Comparison of ENCODE assay signal across 18 mouse cellular contexts in the genomic region with DNA sequence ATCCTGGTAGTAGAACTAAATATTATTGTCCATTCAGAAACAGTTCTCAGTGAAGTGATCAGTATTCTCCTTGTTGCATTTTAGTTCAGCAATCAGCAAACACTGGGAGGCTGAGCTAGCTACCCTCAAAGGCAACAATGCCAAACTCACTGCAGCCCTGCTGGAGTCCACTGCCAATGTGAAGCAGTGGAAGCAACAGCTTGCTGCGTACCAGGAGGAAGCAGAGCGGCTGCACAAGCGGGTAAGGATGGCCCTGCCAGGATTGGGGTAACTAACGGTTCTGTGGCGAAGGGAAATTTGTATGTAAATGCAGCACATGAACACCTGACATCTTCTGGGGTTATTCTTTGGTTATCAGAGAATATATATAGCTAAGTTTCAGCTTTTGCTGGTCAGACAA.
DNase-seq lines count a peak whose midpoint lies in the region; ATAC-seq and TF ChIP-seq lines count a peak whose summit lies in the region.
"Had no signal": no experiment of that assay in that cellular context is flagged by ENCODE, and none has a peak within 500 bp of the region (broad histone marks: within the 10 kb centered on the region; RNA-seq: fewer than 3 reads in every experiment).

No protein-coding gene starts in this region.

- H3K4me2 ChIP-seq in forebrain, postnatal 0 days (ENCODE audit: low read depth): no peak overlapping the region
- H3K4me2 ChIP-seq in forebrain, embryonic 13.5 days: no peak overlapping the region
- no peak overlapping the region for H3K4me2 ChIP-seq in midbrain, embryonic 16.5 days (ENCODE audit: low read length)
- no peak overlapping the region for H3K4me2 ChIP-seq in neural tube, embryonic 15.5 days
- H3K4me2 ChIP-seq: forebrain, embryonic 12.5 days had no signal

- no peak for TF ChIP-seq CTCF in forebrain, postnatal 0 days (IDR thresholded peaks at IDR 0.05; ENCODE audit: low read depth)

- no peaks in the 10 kb centered on the region for H3K4me1 ChIP-seq in forebrain, postnatal 0 days (ENCODE audit: insufficient read depth)
- no peaks in the 10 kb centered on the region for H3K4me1 ChIP-seq in forebrain, embryonic 13.5 days
- H3K4me1 ChIP-seq in midbrain, embryonic 16.5 days (ENCODE audit: control insufficient read depth, insufficient read depth, low read length): no peaks in the 10 kb centered on the region
- H3K4me1 ChIP-seq in midbrain, embryonic 10.5 days: peaks cover 4% of the 10 kb centered on the region; the same call in 1 of the 2 replicates
- no peaks in the 10 kb centered on the region for H3K4me1 ChIP-seq in neural tube, embryonic 15.5 days
- H3K4me1 ChIP-seq: forebrain, embryonic 12.5 days had no signal

- ATAC-seq in forebrain, postnatal 0 days: no peak; the same call in 1 of the 2 replicates
- ATAC-seq in forebrain, embryonic 13.5 days: no peak
- ATAC-seq in midbrain, embryonic 16.5 days: no peak
- ATAC-seq in erythroid progenitor cell, adult 5-6 weeks (replicated peaks; ENCODE audit: low FRiP score, poor library complexity, severe bottlenecking): 0 out of 2 replicates have a peak, but pooled peaks have one; percentile 4
- no peak for ATAC-seq in neural tube, embryonic 15.5 days (ENCODE audit: low FRiP score)
- ATAC-seq: inflammation-experienced regulatory T-cells, adult 6 months had no signal

- no peak overlapping the region for H3K4me3 ChIP-seq in forebrain, postnatal 0 days (ENCODE audit: low read depth, low read length)
- no peak overlapping the region for H3K4me3 ChIP-seq in forebrain, embryonic 13.5 days
- H3K4me3 ChIP-seq in midbrain, embryonic 16.5 days (ENCODE audit: low read depth, low read length): no peak overlapping the region
- H3K4me3 ChIP-seq in midbrain, embryonic 10.5 days: no peak overlapping the region
- H3K4me3 ChIP-seq in neural tube, embryonic 15.5 days (replicated peaks): no peak overlapping the region
- H3K4me3 ChIP-seq: embryonic facial prominence, embryonic 10.5 days; forebrain, embryonic 12.5 days; left cerebral cortex, adult 2 months had no signal

- no peaks in the 10 kb centered on the region for H3K9me3 ChIP-seq in forebrain, postnatal 0 days (ENCODE audit: low read length)
- no peaks in the 10 kb centered on the region for H3K9me3 ChIP-seq in forebrain, embryonic 13.5 days (replicated peaks)
- no peaks in the 10 kb centered on the region for H3K9me3 ChIP-seq in midbrain, embryonic 16.5 days (replicated peaks; ENCODE audit: control insufficient read depth, low read length, poor library complexity, severe bottlenecking)
- no peaks in the 10 kb centered on the region for H3K9me3 ChIP-seq in midbrain, embryonic 10.5 days (replicated peaks)
- H3K9me3 ChIP-seq in neural tube, embryonic 15.5 days (replicated peaks): no peaks in the 10 kb centered on the region
- H3K9me3 ChIP-seq: embryonic facial prominence, embryonic 10.5 days; forebrain, embryonic 12.5 days had no signal

- peak; percentile 18 for DNase-seq in forebrain, postnatal 0 days
- no peak for DNase-seq in midbrain, embryonic 10.5 days (ENCODE audit: low spot score)
- no peak for DNase-seq in urinary bladder, postnatal 14 days (ENCODE audit: low spot score)
- DNase-seq in gastrocnemius, postnatal 10 days: no peak
- DNase-seq: B cell, adult 2 months; gastrocnemius, postnatal 25 days; heart, postnatal 4 days; kidney, postnatal 14 days; lung, adult 18-20 months; thymus, adult 2 months had no signal

- no peak overlapping the region for H3K27ac ChIP-seq in forebrain, postnatal 0 days (ENCODE audit: low read depth, low read length)
- H3K27ac ChIP-seq in forebrain, embryonic 13.5 days: no peak overlapping the region
- H3K27ac ChIP-seq in midbrain, embryonic 16.5 days (ENCODE audit: low read length): peak overlapping the region; percentile 26; the same call in 1 of the 2 replicates
- no peak overlapping the region for H3K27ac ChIP-seq in midbrain, embryonic 10.5 days (replicated peaks)
- no peak overlapping the region for H3K27ac ChIP-seq in neural tube, embryonic 15.5 days (replicated peaks)
- H3K27ac ChIP-seq: embryonic facial prominence, embryonic 10.5 days; forebrain, embryonic 12.5 days; left cerebral cortex, adult 2 months had no signal

- H3K9ac ChIP-seq in forebrain, postnatal 0 days: no peak overlapping the region
- H3K9ac ChIP-seq in forebrain, embryonic 13.5 days: no peak overlapping the region
- H3K9ac ChIP-seq in midbrain, embryonic 16.5 days (ENCODE audit: low read depth, low read length): no peak overlapping the region
- no peak overlapping the region for H3K9ac ChIP-seq in neural tube, embryonic 15.5 days (replicated peaks)
- H3K9ac ChIP-seq: forebrain, embryonic 12.5 days had no signal

- 0 out of 2 replicates have a peak, but pooled peaks cover 5% of the 10 kb centered on the region for H3K36me3 ChIP-seq in forebrain, postnatal 0 days (ENCODE audit: insufficient read depth)
- peaks cover 4% of the 10 kb centered on the region; the same call in 1 of the 2 replicates for H3K36me3 ChIP-seq in forebrain, embryonic 13.5 days (ENCODE audit: poor library complexity, severe bottlenecking)
- H3K36me3 ChIP-seq in midbrain, embryonic 16.5 days (ENCODE audit: control insufficient read depth, insufficient read depth, low read length): 0 out of 2 replicates have a peak, but pooled peaks cover 2% of the 10 kb centered on the region
- peaks cover 11% of the 10 kb centered on the region for H3K36me3 ChIP-seq in midbrain, embryonic 10.5 days
- 0 out of 2 replicates have a peak, but pooled peaks cover 5% of the 10 kb centered on the region for H3K36me3 ChIP-seq in neural tube, embryonic 15.5 days

- 52% methylated on average over 5 of the region's 5 CpGs for WGBS in forebrain, postnatal 0 days
- WGBS in forebrain, embryonic 13.5 days: 74% methylated on average over 5 of the region's 5 CpGs
- 75% methylated on average over 5 of the region's 5 CpGs for WGBS in midbrain, embryonic 16.5 days
- 91% methylated on average over 5 of the region's 5 CpGs for WGBS in midbrain, embryonic 10.5 days
- WGBS in neural tube, embryonic 15.5 days: 75% methylated on average over 5 of the region's 5 CpGs

- no peaks in the 10 kb centered on the region for H3K27me3 ChIP-seq in forebrain, postnatal 0 days (ENCODE audit: insufficient read depth, low read length)
- no peaks in the 10 kb centered on the region for H3K27me3 ChIP-seq in forebrain, embryonic 13.5 days
- H3K27me3 ChIP-seq in midbrain, embryonic 16.5 days (ENCODE audit: control insufficient read depth, insufficient read depth, low read depth, low read length): no peaks in the 10 kb centered on the region
- H3K27me3 ChIP-seq in midbrain, embryonic 10.5 days (ENCODE audit: low read depth, poor library complexity, severe bottlenecking): no peaks in the 10 kb centered on the region
- H3K27me3 ChIP-seq in neural tube, embryonic 15.5 days (replicated peaks): no peaks in the 10 kb centered on the region
- H3K27me3 ChIP-seq: forebrain, embryonic 12.5 days had no signal
